Mouse (Mus musculus): ENCODE measurements at regions not wholly inside any gene's neighbourhood (a gene's known extent, or its start where the extent isn't known, plus 50 kb on each side); places are given as distances from the start of the nearest gene placed in this dataset.

- no peak overlapping the region for H3K9ac ChIP-seq (ENCODE audit: low read length)
- H3K27ac ChIP-seq (ENCODE audit: low read depth, low read length) = no peak overlapping the region
- no peaks in the 10 kb centered on the region for H3K4me1 ChIP-seq (replicated peaks; ENCODE audit: control insufficient read depth, insufficient read depth, low read length)
- no peaks in the 10 kb centered on the region for H3K36me3 ChIP-seq (ENCODE audit: control insufficient read depth, insufficient read depth, low read length)
- H3K27me3 ChIP-seq (ENCODE audit: control insufficient read depth, insufficient read depth, low read length) = no peaks in the 10 kb centered on the region
- DNase-seq (ENCODE audit: low spot score) (no peak), ATAC-seq (replicated peaks; ENCODE audit: low FRiP score) (no peak)
- no peak overlapping the region for H3K4me2 ChIP-seq (ENCODE audit: low read depth, low read length, severe bottlenecking)
- no peak overlapping the region for H3K4me3 ChIP-seq (ENCODE audit: low read depth, low read length)
- H3K9me3 ChIP-seq (ENCODE audit: control insufficient read depth, low read length) = no peaks in the 10 kb centered on the region
- 90% methylated on average over 5 of the region's 5 CpGs for WGBS
Observed at GRCm38 (mm10) chr1:176462125-176462524, 187.0 kb upstream of the Pld5 start.

DNA sequence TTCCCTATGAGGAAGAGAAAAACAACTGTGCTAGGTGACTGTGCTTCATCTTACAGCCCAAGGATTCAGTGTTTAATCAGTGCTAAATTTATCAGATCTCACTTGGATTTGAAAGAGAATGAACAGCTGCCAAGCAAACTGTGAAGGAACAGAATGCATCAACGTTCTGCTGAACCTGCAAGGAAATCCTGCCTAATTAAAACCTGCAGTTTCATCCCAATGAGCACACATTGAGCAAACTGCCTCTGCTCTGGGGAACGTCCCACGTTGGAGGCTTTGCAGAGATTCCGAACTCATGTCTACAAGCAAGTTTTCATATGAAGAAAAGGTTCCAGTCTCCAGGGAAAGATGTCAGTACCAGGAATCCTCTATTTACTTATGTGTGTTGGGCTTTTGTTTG, 171.6 kb upstream of the Pld5 start:
- H3K4me2 ChIP-seq (ENCODE audit: low read depth, low read length, severe bottlenecking) = no peak overlapping the region
- H3K27me3 ChIP-seq (ENCODE audit: control insufficient read depth, insufficient read depth, low read length) = no peaks in the 10 kb centered on the region
- WGBS = 72% methylated on average over 4 of the region's 4 CpGs
- H3K4me3 ChIP-seq (ENCODE audit: low read depth, low read length) = no peak overlapping the region
- H3K36me3 ChIP-seq (ENCODE audit: control insufficient read depth, insufficient read depth, low read length) = no peaks in the 10 kb centered on the region
- no peaks in the 10 kb centered on the region for H3K9me3 ChIP-seq (ENCODE audit: control insufficient read depth, low read length)
- ATAC-seq (replicated peaks; ENCODE audit: low FRiP score) (no peak), DNase-seq (ENCODE audit: low spot score) (no peak)
- H3K27ac ChIP-seq (ENCODE audit: low read depth, low read length) = no peak overlapping the region
- no peak overlapping the region for H3K9ac ChIP-seq (ENCODE audit: low read length)
- H3K4me1 ChIP-seq (replicated peaks; ENCODE audit: control insufficient read depth, insufficient read depth, low read length) = no peaks in the 10 kb centered on the region

DNA sequence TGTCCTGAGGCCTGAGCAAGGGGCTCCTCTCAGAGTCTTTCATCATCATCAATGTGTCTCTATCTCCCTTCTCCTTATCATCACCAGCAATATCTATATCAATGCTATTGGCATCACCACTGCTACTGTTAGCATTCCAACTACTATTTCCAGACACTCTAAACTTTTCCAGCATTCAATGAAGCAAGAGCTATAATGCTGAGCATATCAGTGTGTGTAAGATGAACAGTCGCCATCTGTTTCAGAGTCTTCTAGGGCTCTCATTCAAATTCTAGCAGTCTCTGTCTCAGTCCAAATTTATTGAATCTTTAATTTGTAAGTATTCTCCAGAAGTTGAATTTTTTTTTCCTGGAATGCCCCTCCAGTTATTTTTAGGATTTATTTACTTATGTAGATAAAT, 168.6 kb upstream of the Pld5 start:
- DNase-seq (ENCODE audit: low spot score) (no peak), ATAC-seq (replicated peaks; ENCODE audit: low FRiP score) (no peak)
- Histone ChIP-seq H3K9ac (ENCODE audit: low read length) (no peak overlapping the region), H3K4me3 (ENCODE audit: low read depth, low read length) (no peak overlapping the region), H3K36me3 (ENCODE audit: control insufficient read depth, insufficient read depth, low read length) (no peaks in the 10 kb centered on the region), H3K4me2 (ENCODE audit: low read depth, low read length, severe bottlenecking) (no peak overlapping the region), H3K9me3 (ENCODE audit: control insufficient read depth, low read length) (no peaks in the 10 kb centered on the region), H3K27ac (ENCODE audit: low read depth, low read length) (no peak overlapping the region), H3K27me3 (ENCODE audit: control insufficient read depth, insufficient read depth, low read length) (no peaks in the 10 kb centered on the region), H3K4me1 (replicated peaks; ENCODE audit: control insufficient read depth, insufficient read depth, low read length) (no peaks in the 10 kb centered on the region)
- WGBS = 97% methylated on average over 1 of the region's 1 CpGs

- Histone ChIP-seq H3K4me1 (replicated peaks; ENCODE audit: control insufficient read depth, insufficient read depth, low read length) (no peaks in the 10 kb centered on the region), H3K4me2 (ENCODE audit: low read depth, low read length, severe bottlenecking) (no peak overlapping the region), H3K9ac (ENCODE audit: low read length) (no peak overlapping the region), H3K27me3 (ENCODE audit: control insufficient read depth, insufficient read depth, low read length) (no peaks in the 10 kb centered on the region), H3K27ac (ENCODE audit: low read depth, low read length) (no peak overlapping the region), H3K9me3 (ENCODE audit: control insufficient read depth, low read length) (no peaks in the 10 kb centered on the region), H3K36me3 (ENCODE audit: control insufficient read depth, insufficient read depth, low read length) (no peaks in the 10 kb centered on the region), H3K4me3 (ENCODE audit: low read depth, low read length) (no peak overlapping the region)
- 90% methylated on average over 3 of the region's 3 CpGs for WGBS
- ATAC-seq (replicated peaks; ENCODE audit: low FRiP score) (no peak), DNase-seq (ENCODE audit: low spot score) (no peak)
Observed at GRCm38 (mm10) chr1:176440254-176440653, 165.1 kb upstream of the Pld5 start.

GRCm38 (mm10) chr1:176427835-176428234, 152.7 kb upstream of the Pld5 start:
- Histone ChIP-seq H3K9me3 (ENCODE audit: control insufficient read depth, low read length) (no peaks in the 10 kb centered on the region), H3K4me1 (replicated peaks; ENCODE audit: control insufficient read depth, insufficient read depth, low read length) (no peaks in the 10 kb centered on the region), H3K9ac (ENCODE audit: low read length) (no peak overlapping the region), H3K4me2 (ENCODE audit: low read depth, low read length, severe bottlenecking) (no peak overlapping the region), H3K36me3 (ENCODE audit: control insufficient read depth, insufficient read depth, low read length) (no peaks in the 10 kb centered on the region), H3K4me3 (ENCODE audit: low read depth, low read length) (no peak overlapping the region), H3K27ac (ENCODE audit: low read depth, low read length) (no peak overlapping the region), H3K27me3 (ENCODE audit: control insufficient read depth, insufficient read depth, low read length) (no peaks in the 10 kb centered on the region)
- DNase-seq (ENCODE audit: low spot score) (no peak), ATAC-seq (replicated peaks; ENCODE audit: low FRiP score) (no peak)
- 39% methylated on average over 4 of the region's 4 CpGs for WGBS

DNA sequence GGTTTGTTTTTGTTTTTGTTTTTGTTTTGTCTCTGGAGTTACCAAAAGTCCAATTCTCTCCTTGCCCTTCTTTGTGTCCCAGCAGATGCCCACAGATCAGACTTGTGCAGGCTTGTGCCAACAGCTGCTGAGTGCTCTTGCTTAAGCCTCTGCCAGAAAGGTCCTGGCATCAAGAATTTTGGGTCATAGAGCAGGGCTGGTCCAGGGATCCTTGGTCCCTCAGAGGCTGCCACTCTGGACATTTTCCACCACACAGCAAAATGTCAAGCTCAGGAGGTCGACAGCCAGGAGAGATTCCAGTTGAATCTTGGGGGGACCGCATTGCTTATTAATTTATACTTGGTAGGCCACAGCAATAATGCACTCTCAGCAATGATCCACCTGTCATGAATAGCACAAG, 151.9 kb upstream of the Pld5 start:
- H3K27ac ChIP-seq (ENCODE audit: low read depth, low read length) = no peak overlapping the region
- DNase-seq (ENCODE audit: low spot score) = no peak
- 89% methylated on average over 2 of the region's 2 CpGs for WGBS
- H3K27me3 ChIP-seq (ENCODE audit: control insufficient read depth, insufficient read depth, low read length) = no peaks in the 10 kb centered on the region
- H3K36me3 ChIP-seq (ENCODE audit: control insufficient read depth, insufficient read depth, low read length) = no peaks in the 10 kb centered on the region
- no peak overlapping the region for H3K4me2 ChIP-seq (ENCODE audit: low read depth, low read length, severe bottlenecking)
- no peak for ATAC-seq (replicated peaks; ENCODE audit: low FRiP score)
- no peak overlapping the region for H3K4me3 ChIP-seq (ENCODE audit: low read depth, low read length)
- H3K9me3 ChIP-seq (ENCODE audit: control insufficient read depth, low read length) = no peaks in the 10 kb centered on the region
- no peak overlapping the region for H3K9ac ChIP-seq (ENCODE audit: low read length)
- H3K4me1 ChIP-seq (replicated peaks; ENCODE audit: control insufficient read depth, insufficient read depth, low read length) = no peaks in the 10 kb centered on the region

GRCm38 (mm10) chr1:176417251-176417650, 142.1 kb upstream of the Pld5 start:
- H3K9ac ChIP-seq (ENCODE audit: low read length) = no peak overlapping the region
- H3K4me3 ChIP-seq (ENCODE audit: low read depth, low read length) = no peak overlapping the region
- ATAC-seq (replicated peaks; ENCODE audit: low FRiP score) (no peak), DNase-seq (ENCODE audit: low spot score) (no peak)
- no peaks in the 10 kb centered on the region for H3K9me3 ChIP-seq (ENCODE audit: control insufficient read depth, low read length)
- no peaks in the 10 kb centered on the region for H3K36me3 ChIP-seq (ENCODE audit: control insufficient read depth, insufficient read depth, low read length)
- H3K27me3 ChIP-seq (ENCODE audit: control insufficient read depth, insufficient read depth, low read length) = no peaks in the 10 kb centered on the region
- no peak overlapping the region for H3K27ac ChIP-seq (ENCODE audit: low read depth, low read length)
- H3K4me2 ChIP-seq (ENCODE audit: low read depth, low read length, severe bottlenecking) = no peak overlapping the region
- no peaks in the 10 kb centered on the region for H3K4me1 ChIP-seq (replicated peaks; ENCODE audit: control insufficient read depth, insufficient read depth, low read length)
- WGBS = 86% methylated on average over 1 of the region's 1 CpGs

DNA sequence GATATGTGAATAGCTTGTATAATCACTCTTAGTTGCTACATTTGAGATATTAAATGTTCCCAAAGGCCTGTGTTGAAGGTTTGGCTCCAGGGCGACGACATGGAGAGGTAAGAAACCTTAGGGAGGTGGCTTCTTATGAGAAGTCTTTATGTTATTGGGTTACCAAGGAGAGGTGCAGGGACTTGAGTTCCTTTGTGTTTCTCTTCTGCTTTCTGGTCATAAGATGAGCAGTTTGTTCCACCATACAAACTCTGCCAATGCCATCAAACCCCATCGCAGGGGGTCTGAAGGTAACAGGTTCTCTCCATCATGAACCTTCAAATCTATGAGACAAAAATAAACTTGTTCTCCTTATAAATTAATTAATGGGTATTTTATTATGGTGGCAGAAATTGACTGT, 129.0 kb upstream of the Pld5 start:
- ATAC-seq (replicated peaks; ENCODE audit: low FRiP score) (no peak), DNase-seq (ENCODE audit: low spot score) (no peak)
- Histone ChIP-seq H3K27me3 (ENCODE audit: control insufficient read depth, insufficient read depth, low read length) (no peaks in the 10 kb centered on the region), H3K4me3 (ENCODE audit: low read depth, low read length) (no peak overlapping the region), H3K27ac (ENCODE audit: low read depth, low read length) (no peak overlapping the region), H3K9ac (ENCODE audit: low read length) (no peak overlapping the region), H3K4me1 (replicated peaks; ENCODE audit: control insufficient read depth, insufficient read depth, low read length) (no peaks in the 10 kb centered on the region), H3K36me3 (ENCODE audit: control insufficient read depth, insufficient read depth, low read length) (no peaks in the 10 kb centered on the region), H3K4me2 (ENCODE audit: low read depth, low read length, severe bottlenecking) (no peak overlapping the region), H3K9me3 (ENCODE audit: control insufficient read depth, low read length) (no peaks in the 10 kb centered on the region)
- WGBS = 91% methylated on average over 3 of the region's 3 CpGs

GRCm38 (mm10) chr1:176379645-176380044, 104.5 kb upstream of the Pld5 start:
- H3K9me3 ChIP-seq (ENCODE audit: control insufficient read depth, low read length) = no peaks in the 10 kb centered on the region
- no peak overlapping the region for H3K9ac ChIP-seq (ENCODE audit: low read length)
- H3K4me2 ChIP-seq (ENCODE audit: low read depth, low read length, severe bottlenecking) = no peak overlapping the region
- H3K4me3 ChIP-seq (ENCODE audit: low read depth, low read length) = no peak overlapping the region
- no peak for DNase-seq (ENCODE audit: low spot score)
- ATAC-seq (replicated peaks; ENCODE audit: low FRiP score) = no peak
- H3K27ac ChIP-seq (ENCODE audit: low read depth, low read length) = no peak overlapping the region
- H3K36me3 ChIP-seq (ENCODE audit: control insufficient read depth, insufficient read depth, low read length) = no peaks in the 10 kb centered on the region
- no peaks in the 10 kb centered on the region for H3K27me3 ChIP-seq (ENCODE audit: control insufficient read depth, insufficient read depth, low read length)
- H3K4me1 ChIP-seq (replicated peaks; ENCODE audit: control insufficient read depth, insufficient read depth, low read length) = no peaks in the 10 kb centered on the region
